Mouse (Mus musculus) CH12.LX (cell line): Measurements from ENCODE around the gene Gatad1. TPM values are rescaled to one million over a fixed set of nuclear protein-coding genes. Genes with fewer than 3 reads are reported as not detected.

ENCODE experiments used
- DNase-seq: peaks from one replicate; pipeline ENCODE4 v3.0.0-alpha.2; 2013; ENCODE audit errors: extremely low read depth
- H3K27ac ChIP-seq: 2 replicates; pipeline ENCODE4 v1.5.1; 2012; ENCODE audit warnings: low read depth, mild to moderate bottlenecking, control low read depth, moderate library complexity; ENCODE audit not compliant: insufficient read depth
- H3K27me3 ChIP-seq: replicated peaks from 2 replicates; pipeline ENCODE3; 2012; ENCODE audit warnings: inconsistent platforms
- H3K36me3 ChIP-seq, 2 experiments: replicated peaks in 1 of 2; 2 replicates each; pipeline versions ENCODE3 to v1.6.1; 2012; ENCODE audit warnings: inconsistent platforms in 1 of 2, low read length in 1 of 2, mild to moderate bottlenecking in 1 of 2, mixed read lengths in 1 of 2, moderate library complexity in 1 of 2; ENCODE audit not compliant: control insufficient read depth in 1 of 2, insufficient read depth in 1 of 2
- H3K4me1 ChIP-seq, 2 experiments: 2 replicates each; pipeline ENCODE4 v1.6.1; 2012; ENCODE audit warnings: inconsistent platforms in 1 of 2, moderate library complexity in 1 of 2; ENCODE audit not compliant: insufficient read depth in 2 of 2, control insufficient read depth in 1 of 2
- H3K4me2 ChIP-seq: 2 replicates; pipeline ENCODE4 v1.6.1; 2012; ENCODE audit warnings: low read depth, mild to moderate bottlenecking, control low read depth; ENCODE audit not compliant: poor library complexity, insufficient read depth, severe bottlenecking
- H3K4me3 ChIP-seq, 3 experiments: fragments of 150-350 bp in 1 of 3; sonication (generic) in 1 of 3; replicated peaks in 1 of 3; 2 replicates each; pipeline versions ENCODE3 to v1.5.1; 2011 to 2012; ENCODE audit warnings: low read depth in 2 of 3, low read length in 2 of 3, mild to moderate bottlenecking in 2 of 3, moderate library complexity in 2 of 3, control low read depth in 1 of 3, improper control_type of control experiment in 1 of 3, inconsistent platforms in 1 of 3, mixed read lengths in 1 of 3; ENCODE audit not compliant: poor library complexity in 1 of 3
- H3K79me2 ChIP-seq: replicated peaks from 2 replicates; pipeline ENCODE4 v1.6.1; 2012; ENCODE audit warnings: mild to moderate bottlenecking, moderate library complexity; ENCODE audit not compliant: control insufficient read depth, poor library complexity, insufficient read depth, severe bottlenecking; ENCODE audit errors: extremely low read depth
- H3K9ac ChIP-seq: 2 replicates; pipeline ENCODE4 v1.6.1; 2012; ENCODE audit warnings: low read depth, mild to moderate bottlenecking, control low read depth, moderate library complexity; ENCODE audit not compliant: insufficient read depth
- H3K9me3 ChIP-seq: replicated peaks from 2 replicates; pipeline ENCODE3; 2012; ENCODE audit warnings: low read length, inconsistent platforms, mixed read lengths
- BHLHE40 ChIP-seq: IDR thresholded peaks from 2 replicates; pipeline ENCODE4 v1.6.1; 2011; ENCODE audit warnings: mild to moderate bottlenecking, low read depth, low read length, improper control_type of control experiment
- CHD1 ChIP-seq: IDR thresholded peaks from 2 replicates; pipeline ENCODE4 v1.6.1; 2012; ENCODE audit warnings: low read depth, low read length, improper control_type of control experiment, inconsistent platforms
- CHD2 ChIP-seq: IDR thresholded peaks from 2 replicates; pipeline ENCODE4 v1.6.1; 2011; ENCODE audit warnings: low read length, improper control_type of control experiment
- CTCF ChIP-seq, 2 experiments: IDR thresholded peaks in 1 of 2; conservative IDR thresholded peaks in 1 of 2; 2 replicates each; pipeline ENCODE4 v1.5.1; 2011 to 2012; ENCODE audit warnings: low read depth in 2 of 2, low read length in 2 of 2, improper control_type of control experiment in 1 of 2, inconsistent platforms in 1 of 2, mild to moderate bottlenecking in 1 of 2, moderate library complexity in 1 of 2
- E2F4 ChIP-seq: IDR thresholded peaks from 2 replicates; pipeline ENCODE4 v1.6.1; 2011; ENCODE audit warnings: low read depth, low read length, improper control_type of control experiment; ENCODE audit not compliant: insufficient replicate concordance
- ELF1 ChIP-seq: IDR thresholded peaks from 2 replicates; pipeline ENCODE4 v1.6.1; 2014; ENCODE audit warnings: low read depth, mild to moderate bottlenecking, inconsistent platforms, low read length, improper control_type of control experiment
- EP300 ChIP-seq: IDR thresholded peaks from 2 replicates; pipeline ENCODE4 v1.6.1; 2011; ENCODE audit warnings: low read length, improper control_type of control experiment
- ETS1 ChIP-seq: conservative IDR thresholded peaks from 2 replicates; pipeline ENCODE4 v1.6.1; 2012; ENCODE audit warnings: low read depth, mild to moderate bottlenecking, inconsistent platforms, low read length, improper control_type of control experiment, moderate library complexity
- GABPA ChIP-seq: IDR thresholded peaks from 2 replicates; pipeline ENCODE4 v1.6.1; 2012; ENCODE audit warnings: low read depth, low read length, improper control_type of control experiment, inconsistent platforms; ENCODE audit not compliant: insufficient replicate concordance
- HCFC1 ChIP-seq: IDR thresholded peaks from 2 replicates; pipeline ENCODE4 v1.6.1; 2012; ENCODE audit warnings: low read depth, mild to moderate bottlenecking, inconsistent platforms, low read length, improper control_type of control experiment
- IRF4 ChIP-seq: IDR thresholded peaks from 2 replicates; pipeline ENCODE4 v1.6.1; 2014; ENCODE audit warnings: low read depth, mild to moderate bottlenecking, inconsistent platforms, low read length, improper control_type of control experiment
- JUN ChIP-seq: IDR thresholded peaks from 2 replicates; pipeline ENCODE4 v1.6.1; 2011; ENCODE audit warnings: low read depth, mild to moderate bottlenecking, low read length, improper control_type of control experiment, moderate library complexity; ENCODE audit not compliant: insufficient read depth
- JUND ChIP-seq: conservative IDR thresholded peaks from 2 replicates; pipeline ENCODE4 v1.6.1; 2011; ENCODE audit warnings: low read depth, low read length, improper control_type of control experiment
- KAT2A ChIP-seq: IDR thresholded peaks from 2 replicates; pipeline ENCODE4 v1.6.1; 2012; ENCODE audit warnings: low read length, improper control_type of control experiment, inconsistent platforms; ENCODE audit not compliant: insufficient replicate concordance
- MAFK ChIP-seq: IDR thresholded peaks from 2 replicates; pipeline ENCODE4 v1.6.1; 2011; ENCODE audit warnings: low read length, improper control_type of control experiment; ENCODE audit not compliant: insufficient replicate concordance
- MAX ChIP-seq: IDR thresholded peaks from 2 replicates; pipeline ENCODE4 v1.6.1; 2011; ENCODE audit warnings: low read length, improper control_type of control experiment
- MAZ ChIP-seq: IDR thresholded peaks from 2 replicates; pipeline ENCODE4 v1.6.1; 2012; ENCODE audit warnings: low read depth, mild to moderate bottlenecking, inconsistent platforms, low read length, improper control_type of control experiment, moderate library complexity
- MEF2A ChIP-seq: IDR thresholded peaks from 2 replicates; pipeline ENCODE4 v1.6.1; 2014; ENCODE audit warnings: low read depth, mild to moderate bottlenecking, inconsistent platforms, low read length, improper control_type of control experiment, borderline replicate concordance
- MXI1 ChIP-seq: IDR thresholded peaks from 2 replicates; pipeline ENCODE4 v1.6.1; 2011; ENCODE audit warnings: mild to moderate bottlenecking, low read depth, low read length, improper control_type of control experiment
- MYC ChIP-seq: IDR thresholded peaks from 2 replicates; pipeline ENCODE4 v1.6.1; 2011; ENCODE audit warnings: low read depth, mild to moderate bottlenecking, improper control_type of control experiment, low read length
- NELFE ChIP-seq: IDR thresholded peaks from 2 replicates; pipeline ENCODE4 v1.6.1; 2011; ENCODE audit warnings: low read depth, low read length, improper control_type of control experiment
- NRF1 ChIP-seq: IDR thresholded peaks from 2 replicates; pipeline ENCODE4 v1.6.1; 2014; ENCODE audit warnings: low read depth, mild to moderate bottlenecking, inconsistent platforms, low read length, improper control_type of control experiment, moderate library complexity
- PAX5 ChIP-seq: IDR thresholded peaks from 2 replicates; pipeline ENCODE4 v1.6.1; 2012; ENCODE audit warnings: low read length, inconsistent platforms, mixed read lengths
- POLR2A ChIP-seq: IDR thresholded peaks from 2 replicates; pipeline ENCODE4 v1.6.1; 2011; ENCODE audit warnings: low read depth, mild to moderate bottlenecking, improper control_type of control experiment, low read length
- POLR2AphosphoS2 ChIP-seq: IDR thresholded peaks from 2 replicates; pipeline ENCODE4 v1.6.1; 2011; ENCODE audit warnings: low read depth, low read length, improper control_type of control experiment
- RAD21 ChIP-seq: IDR thresholded peaks from 2 replicates; pipeline ENCODE4 v1.6.1; 2011; ENCODE audit warnings: low read depth, mild to moderate bottlenecking, low read length, improper control_type of control experiment, moderate library complexity
- RCOR1 ChIP-seq: conservative IDR thresholded peaks from 2 replicates; pipeline ENCODE4 v1.6.1; 2012; ENCODE audit warnings: low read depth, mild to moderate bottlenecking, inconsistent platforms, low read length, improper control_type of control experiment
- SIN3A ChIP-seq: IDR thresholded peaks from 2 replicates; pipeline ENCODE4 v1.6.1; 2012; ENCODE audit warnings: low read length, improper control_type of control experiment, inconsistent platforms
- SMC3 ChIP-seq: IDR thresholded peaks from 2 replicates; pipeline ENCODE4 v1.6.1; 2011; ENCODE audit warnings: low read depth, low read length, improper control_type of control experiment
- TBP ChIP-seq: conservative IDR thresholded peaks from 2 replicates; pipeline ENCODE4 v1.6.1; 2011; ENCODE audit warnings: low read depth, low read length, improper control_type of control experiment
- TCF12 ChIP-seq: IDR thresholded peaks from 2 replicates; pipeline ENCODE4 v1.6.1; 2014; ENCODE audit warnings: low read depth, mild to moderate bottlenecking, inconsistent platforms, low read length, improper control_type of control experiment
- UBTF ChIP-seq: IDR thresholded peaks from 2 replicates; pipeline ENCODE4 v1.6.1; 2012; ENCODE audit warnings: low read depth, mild to moderate bottlenecking, inconsistent platforms, low read length, improper control_type of control experiment, moderate library complexity
- USF1 ChIP-seq: IDR thresholded peaks from 2 replicates; pipeline ENCODE4 v1.6.1; 2014; ENCODE audit warnings: low read depth, mild to moderate bottlenecking, inconsistent platforms, low read length, improper control_type of control experiment
- USF2 ChIP-seq: conservative IDR thresholded peaks from 2 replicates; pipeline ENCODE4 v1.6.1; 2011; ENCODE audit warnings: low read depth, low read length, improper control_type of control experiment
- ZC3H11A ChIP-seq: IDR thresholded peaks from 2 replicates; pipeline ENCODE4 v1.6.1; 2012; ENCODE audit warnings: low read depth, mild to moderate bottlenecking, inconsistent platforms, low read length, improper control_type of control experiment
- ZKSCAN1 ChIP-seq: IDR thresholded peaks from 2 replicates; pipeline ENCODE4 v1.6.1; 2012; ENCODE audit warnings: low read depth, inconsistent platforms, low read length, improper control_type of control experiment, borderline replicate concordance
- ZMIZ1 ChIP-seq: IDR thresholded peaks from 2 replicates; pipeline ENCODE4 v1.6.1; 2012; ENCODE audit warnings: low read depth, mild to moderate bottlenecking, inconsistent platforms, low read length, improper control_type of control experiment
- ZNF384 ChIP-seq: IDR thresholded peaks from 2 replicates; pipeline ENCODE4 v1.6.1; 2012; ENCODE audit warnings: low read depth, low read length, improper control_type of control experiment, inconsistent platforms
- dilution Hi-C: fragments of 300-500 bp; cut with MboI; formaldehyde crosslinking; loops from 2 replicates; pipeline ENCODE4 v1.14.3; 2020; ENCODE audit warnings: low sequenced_read_pairs; ENCODE audit not compliant: extremely low pct_unique_long_range_greater_than_20kb, extremely low pct_ligation_motif_present
- in situ Hi-C: fragments of 300-500 bp; cut with MboI; formaldehyde crosslinking; loops from 3 replicates; pipeline ENCODE4 v1.14.3; 2019; ENCODE audit warnings: low sequenced_read_pairs, low pct_ligation_motif_present, low pct_unique_long_range_greater_than_20kb, mixed read lengths
- polyA plus RNA-seq: library from polyadenylated mRNA; unstranded; fragments of >175 nt; gene quantifications from 2 replicates; pipeline ENCODE4 v1.2.1, GENCODE M21; 2012; ENCODE audit warnings: low read depth; ENCODE audit not compliant: insufficient read length
- total RNA-seq, 2 experiments: library from RNA; depleted of rRNA; stranded (reverse); fragments of 300-350 nt in 1 of 2; fragments of >200 nt in 1 of 2; gene quantifications; 2 replicates each; pipeline ENCODE4 v1.2.3; 2012 to 2014

Gatad1 gene
- total and polyA plus RNA-seq, 3 experiments, result 51.2 to 133 (median 97.3) TPM

DNA sequence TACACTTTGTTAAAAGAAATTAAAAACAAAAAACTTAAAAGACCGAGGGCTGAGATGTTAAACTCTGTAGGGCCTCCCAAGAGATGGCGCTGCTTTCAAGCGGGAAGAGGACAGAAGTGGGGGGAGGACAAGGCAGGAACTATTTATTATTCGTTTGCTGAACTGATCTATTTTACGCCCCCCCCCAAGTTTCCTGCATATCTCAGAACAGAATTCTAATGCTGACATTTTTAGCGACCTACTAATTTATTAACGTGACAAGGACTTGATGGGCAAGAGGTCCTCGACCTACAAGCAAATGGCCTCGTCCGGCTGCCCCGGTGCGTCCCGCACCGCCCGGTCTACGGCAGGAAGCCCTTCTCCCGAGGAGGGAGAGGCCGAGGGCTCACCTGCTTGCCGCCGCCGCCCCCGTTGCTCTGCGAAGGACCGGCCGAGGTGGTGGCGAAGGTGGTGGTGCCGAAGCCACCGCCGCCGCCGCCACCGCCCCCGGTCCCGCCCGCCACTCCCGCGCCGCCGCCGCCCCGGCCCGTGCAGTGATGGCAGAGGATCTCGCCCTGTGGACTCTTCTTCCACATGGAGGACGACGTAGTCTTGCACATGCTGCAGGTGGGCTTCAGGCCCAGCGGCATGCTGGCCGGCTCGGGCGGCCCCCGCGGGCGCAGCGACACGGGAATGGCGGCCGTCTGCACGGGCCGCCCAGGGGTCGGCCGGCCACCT, 9.8 kb downstream of the Gatad1 start:
- H3K79me2 ChIP-seq, result peaks cover 17% of the 10 kb centered on the region
- in situ Hi-C loops, result loop anchor here (10.0 to 25.0 kb wide), 2 partner anchors 158 to 540 kb away; partner anchors contain the start of genes Ankib1, Krit1 and Mterf1b
- peak overlapping the region; percentile 95; the same call in 1 of the 2 replicates for H3K4me2 ChIP-seq
- peaks cover 0 to 22% of the 10 kb centered on the region in 2 experiments; a peak in 2 of 4 replicates for H3K4me1 ChIP-seq
- no peaks in the 10 kb centered on the region for H3K27me3 ChIP-seq
- TF ChIP-seq SIN3A (peak; percentile 39; the same call in 1 of the 2 replicates), ZNF384 (no peak), BHLHE40 (no peak), GABPA (no peak), HCFC1 (no peak; the same call in 1 of the 2 replicates), MEF2A (no peak), MYC (no peak), IRF4 (no peak; the same call in 1 of the 2 replicates), SMC3 (peak; percentile 55), CHD1 (peak; percentile 61; the same call in 1 of the 2 replicates), E2F4 (peak; percentile 81; the same call in 1 of the 2 replicates), NRF1 (no peak), JUND (no peak), ZMIZ1 (no peak), ZKSCAN1 (no peak), UBTF (no peak; the same call in 1 of the 2 replicates), TBP (no peak), USF2 (no peak), USF1 (no peak), PAX5 (no peak), MXI1 (peak; percentile 40; the same call in 1 of the 2 replicates), ELF1 (peak; percentile 59; the same call in 1 of the 2 replicates), RCOR1 (no peak), JUN (no peak), ZC3H11A (no peak), EP300 (no peak), TCF12 (no peak), MAX (no peak), RAD21 (peak; percentile 80), POLR2A (no peak), CTCF (conservative IDR thresholded peaks at IDR 0.05 in 1 of 2, IDR thresholded peaks at IDR 0.05 in 1 of 2; ENCODE audit: low read depth in 2 of 2, low read length in 2 of 2) (peak in 1 of 2 experiments; percentile 81; a peak in 2 of 4 replicates), ETS1 (no peak), POLR2AphosphoS2 (no peak), KAT2A (no peak), MAZ (peak; percentile 77), NELFE (no peak), CHD2 (peak; percentile 43; the same call in 1 of the 2 replicates), MAFK (no peak)
- TF ChIP-seq, all 38 proteins: peak for 10
- Histone ChIP-seq H3K27ac (peak overlapping the region; percentile 66), H3K36me3 (peaks cover 16 to 32% of the 10 kb centered on the region in 2 experiments), H3K4me3 (peak overlapping the region; percentile 79 to 100 (median 85)), H3K9me3 (no peaks in the 10 kb centered on the region), H3K9ac (peak overlapping the region; percentile 98)
- DNase-seq, result peak; percentile 72
- dilution Hi-C loops, result no loop called here
